Mouse (Mus musculus) forebrain, embryonic 14.5 days (tissue): ENCODE results near the gene Mief1. TPM values are rescaled to one million over a fixed set of nuclear protein-coding genes. Genes with fewer than 3 reads are reported as not detected.

Experiments
- ATAC-seq: fragments of 200-750 bp; cut with Nextera tagmentation; 2 replicates; pipeline ENCODE4 v1.8.0; 2017; ENCODE audit warnings: mild to moderate bottlenecking, moderate library complexity
- DNase-seq: peaks from one replicate; pipeline ENCODE4 v3.0.0-alpha.2; 2015; ENCODE audit warnings: low spot score
- H3K27ac ChIP-seq: fragments of 300-500 bp; sonication (generic); 2 replicates; pipeline ENCODE4 v1.5.1; 2014; ENCODE audit warnings: low read depth, mild to moderate bottlenecking, control low read depth, low read length, moderate library complexity
- H3K27me3 ChIP-seq: fragments of 300-500 bp; sonication (generic); replicated peaks from 2 replicates; pipeline ENCODE4 v1.6.1; 2014; ENCODE audit warnings: low read length, control low read depth, mixed read lengths; ENCODE audit not compliant: control insufficient read depth, insufficient read depth
- H3K36me3 ChIP-seq: fragments of 300-500 bp; sonication (generic); 2 replicates; pipeline ENCODE4 v1.6.1; 2014; ENCODE audit warnings: low read length, control low read depth; ENCODE audit not compliant: control insufficient read depth, insufficient read depth
- H3K4me1 ChIP-seq: fragments of 300-500 bp; sonication (generic); 2 replicates; pipeline ENCODE4 v1.6.1; 2014; ENCODE audit warnings: antibody characterized with exemption, low read length, control low read depth; ENCODE audit not compliant: control insufficient read depth, insufficient read depth
- H3K4me2 ChIP-seq: fragments of 300-500 bp; sonication (generic); 2 replicates; pipeline ENCODE4 v1.6.1; 2014; ENCODE audit warnings: mild to moderate bottlenecking, control low read depth, low read length
- H3K4me3 ChIP-seq: fragments of 300-500 bp; sonication (generic); 2 replicates; pipeline ENCODE4 v1.5.1; 2014; ENCODE audit warnings: low read depth, low read length, control low read depth
- H3K9ac ChIP-seq: fragments of 300-500 bp; sonication (generic); 2 replicates; pipeline ENCODE4 v1.6.1; 2014; ENCODE audit warnings: mild to moderate bottlenecking, low read length, control low read depth, moderate library complexity
- H3K9me3 ChIP-seq: fragments of 300-500 bp; sonication (generic); replicated peaks from 2 replicates; pipeline ENCODE4 v1.6.1; 2016; ENCODE audit warnings: low read length, control low read depth, mixed read lengths; ENCODE audit not compliant: control insufficient read depth
- WGBS: fragments of 180-500 bp; shearing (Covaris S2); extraction: QIAGEN DNeasy Blood & Tissue Kit; methylation state at CpG from one replicate; pipeline ENCODE4 v1.1.7; 2014; 5-methylcytosine and 5-hydroxymethylcytosine counted together
- polyA plus RNA-seq: library from polyadenylated mRNA; unstranded; fragments of >200 nt; fragmentation: Nextera tagmentation; extraction: Ambion mirVana; gene quantifications from 2 replicates; pipeline ENCODE4 v1.2.1, GENCODE M21; 2014

The Mief1 gene
- polyA plus RNA-seq, 1 experiment from 2014 or later, result 28.3 TPM

DNA sequence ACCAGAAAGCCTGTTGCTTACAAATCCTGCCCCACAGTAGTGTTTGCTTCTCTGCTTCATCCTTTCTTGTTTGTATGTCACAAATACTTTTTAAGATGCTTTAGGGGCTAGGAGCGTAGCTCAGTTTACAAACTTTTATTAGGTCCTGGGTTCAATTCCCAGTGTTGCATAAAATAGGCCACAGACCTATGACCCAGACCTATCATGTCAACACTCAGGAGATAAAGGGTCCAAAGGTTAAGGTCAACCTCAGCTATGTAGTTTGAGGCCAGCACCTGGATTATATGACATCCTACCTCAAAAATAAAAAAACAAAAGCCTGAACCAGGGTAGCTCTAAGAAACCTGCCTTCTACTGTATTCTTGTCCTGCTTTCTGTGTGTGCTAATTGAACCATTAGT is 14.8 kb downstream of the Mief1 start:
- H3K9ac ChIP-seq, result no peak overlapping the region
- H3K27me3 ChIP-seq, result no peaks in the 10 kb centered on the region
- 97% methylated on average over 1 of the region's 1 CpGs for WGBS
- H3K4me2 ChIP-seq, result no peak overlapping the region
- H3K27ac ChIP-seq, result no peak overlapping the region
- H3K36me3 ChIP-seq, result peaks cover 75% of the 10 kb centered on the region
- no peaks in the 10 kb centered on the region for H3K9me3 ChIP-seq
- H3K4me3 ChIP-seq, result no peak overlapping the region
- ATAC-seq (no peak), DNase-seq (no peak)
- no peaks in the 10 kb centered on the region for H3K4me1 ChIP-seq

DNA sequence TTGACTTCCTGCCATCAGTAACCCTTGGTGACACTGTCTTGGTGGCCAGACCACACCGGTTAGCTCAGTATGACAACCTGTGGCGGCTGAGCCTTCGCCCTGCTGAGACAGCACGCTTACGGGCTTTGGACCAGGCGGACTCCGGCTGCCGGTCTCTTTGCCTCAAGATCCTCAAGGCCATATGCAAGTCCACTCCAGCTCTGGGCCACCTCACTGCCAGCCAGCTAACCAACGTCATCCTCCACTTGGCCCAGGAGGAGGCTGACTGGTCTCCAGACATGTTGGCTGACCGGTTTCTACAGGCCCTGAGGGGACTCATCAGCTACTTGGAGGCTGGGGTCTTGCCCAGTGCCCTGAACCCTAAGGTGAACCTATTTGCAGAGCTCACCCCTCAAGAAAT is 15.9 kb downstream of the Mief1 start:
- ATAC-seq, result no peak

DNA sequence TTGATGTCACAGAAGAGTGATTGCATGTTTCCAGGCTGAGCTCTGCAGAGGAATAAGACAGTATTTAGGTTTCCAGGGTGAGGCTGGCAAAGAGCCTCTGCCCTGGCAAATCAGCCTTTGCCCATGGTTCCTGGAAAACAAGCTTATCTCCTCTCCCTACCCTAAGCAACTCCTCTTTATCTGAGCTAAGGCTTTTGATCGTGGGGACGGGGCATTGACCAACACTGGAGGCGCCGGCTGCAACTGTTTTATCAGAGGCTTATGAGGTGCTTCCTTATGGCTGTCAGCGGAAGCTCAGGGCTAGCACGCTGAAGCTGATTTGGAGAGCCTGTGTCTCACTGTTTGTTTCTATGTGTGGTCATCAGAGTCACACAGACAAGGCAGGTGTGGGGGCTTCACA is 16.8 kb downstream of the Mief1 start:
- DNase-seq (no peak), ATAC-seq (no peak)
- WGBS, result 95% methylated on average over 6 of the region's 6 CpGs
- Histone ChIP-seq H3K36me3 (peaks cover 63% of the 10 kb centered on the region), H3K9me3 (no peaks in the 10 kb centered on the region), H3K9ac (no peak overlapping the region), H3K4me2 (no peak overlapping the region), H3K27ac (no peak overlapping the region), H3K27me3 (no peaks in the 10 kb centered on the region), H3K4me1 (peaks cover 7% of the 10 kb centered on the region), H3K4me3 (no peak overlapping the region)

More for the DNA sequence above, 15.9 kb downstream of the Mief1 start:
- no peak overlapping the region for H3K27ac ChIP-seq
- H3K4me3 ChIP-seq, result no peak overlapping the region
- H3K27me3 ChIP-seq, result no peaks in the 10 kb centered on the region
- peaks cover 68% of the 10 kb centered on the region for H3K36me3 ChIP-seq
- 94% methylated on average over 10 of the region's 10 CpGs for WGBS
- no peak overlapping the region for H3K4me2 ChIP-seq
- DNase-seq, result no peak
- H3K9me3 ChIP-seq, result no peaks in the 10 kb centered on the region
- no peak overlapping the region for H3K9ac ChIP-seq
- H3K4me1 ChIP-seq, result peaks cover 7% of the 10 kb centered on the region

DNA sequence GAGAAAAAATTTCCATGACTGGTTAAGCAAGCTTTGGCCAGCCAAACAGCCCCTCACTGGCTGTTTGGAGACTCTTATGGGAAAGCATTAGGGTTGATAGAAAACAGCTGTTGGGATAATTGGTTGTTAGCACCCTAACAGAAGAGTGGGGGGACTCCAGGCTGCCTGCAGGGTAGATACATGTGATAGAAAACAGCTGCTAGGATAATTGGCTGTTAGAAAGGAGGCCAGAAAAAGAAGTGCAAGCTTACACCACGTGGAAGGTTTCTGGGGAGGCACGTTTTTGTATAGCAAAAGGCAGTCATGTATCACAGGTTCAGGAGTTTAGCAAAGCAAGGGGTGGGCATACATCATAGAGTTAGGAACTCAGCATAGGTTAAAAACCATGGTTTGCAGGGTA is 19.7 kb downstream of the Mief1 start:
- H3K36me3 ChIP-seq, result peaks cover 59% of the 10 kb centered on the region
- H3K27me3 ChIP-seq, result no peaks in the 10 kb centered on the region
- DNase-seq, result no peak
- H3K9ac ChIP-seq, result no peak overlapping the region
- no peak overlapping the region for H3K4me2 ChIP-seq
- no peaks in the 10 kb centered on the region for H3K9me3 ChIP-seq
- H3K4me1 ChIP-seq, result peaks cover 21% of the 10 kb centered on the region
- WGBS, result 27% methylated on average over 2 of the region's 2 CpGs
- H3K27ac ChIP-seq, result no peak overlapping the region
- ATAC-seq, result no peak
- H3K4me3 ChIP-seq, result no peak overlapping the region

DNA sequence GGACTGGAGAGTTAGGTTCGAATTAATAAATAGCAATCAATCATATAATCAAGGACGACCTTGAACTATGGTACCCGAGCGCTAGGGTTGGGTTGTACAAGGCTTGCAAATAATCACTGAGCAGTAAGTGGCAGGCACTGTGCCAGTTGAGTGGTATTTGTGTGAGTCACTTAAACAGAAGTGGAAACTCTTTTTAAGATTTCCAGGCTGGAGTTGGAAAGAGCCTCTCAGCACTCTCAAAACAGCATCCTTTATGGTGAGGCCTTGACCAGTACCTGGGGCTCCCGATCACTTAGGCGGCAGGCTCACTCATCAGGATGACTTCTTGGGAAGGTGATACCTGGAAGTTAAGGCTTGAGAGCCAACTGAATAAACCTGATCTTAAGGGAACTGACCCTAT is 20.4 kb downstream of the Mief1 start:
- peak overlapping the region; percentile 100 for H3K9ac ChIP-seq
- 48% methylated on average over 6 of the region's 6 CpGs for WGBS
- no peaks in the 10 kb centered on the region for H3K27me3 ChIP-seq
- peaks cover 57% of the 10 kb centered on the region for H3K36me3 ChIP-seq
- peak overlapping the region; percentile 99 for H3K27ac ChIP-seq
- peak overlapping the region; percentile 100 for H3K4me3 ChIP-seq
- peak overlapping the region; percentile 97 for H3K4me2 ChIP-seq
- H3K4me1 ChIP-seq, result peaks cover 21% of the 10 kb centered on the region
- DNase-seq (no peak), ATAC-seq (no peak)
- H3K9me3 ChIP-seq, result no peaks in the 10 kb centered on the region

DNA sequence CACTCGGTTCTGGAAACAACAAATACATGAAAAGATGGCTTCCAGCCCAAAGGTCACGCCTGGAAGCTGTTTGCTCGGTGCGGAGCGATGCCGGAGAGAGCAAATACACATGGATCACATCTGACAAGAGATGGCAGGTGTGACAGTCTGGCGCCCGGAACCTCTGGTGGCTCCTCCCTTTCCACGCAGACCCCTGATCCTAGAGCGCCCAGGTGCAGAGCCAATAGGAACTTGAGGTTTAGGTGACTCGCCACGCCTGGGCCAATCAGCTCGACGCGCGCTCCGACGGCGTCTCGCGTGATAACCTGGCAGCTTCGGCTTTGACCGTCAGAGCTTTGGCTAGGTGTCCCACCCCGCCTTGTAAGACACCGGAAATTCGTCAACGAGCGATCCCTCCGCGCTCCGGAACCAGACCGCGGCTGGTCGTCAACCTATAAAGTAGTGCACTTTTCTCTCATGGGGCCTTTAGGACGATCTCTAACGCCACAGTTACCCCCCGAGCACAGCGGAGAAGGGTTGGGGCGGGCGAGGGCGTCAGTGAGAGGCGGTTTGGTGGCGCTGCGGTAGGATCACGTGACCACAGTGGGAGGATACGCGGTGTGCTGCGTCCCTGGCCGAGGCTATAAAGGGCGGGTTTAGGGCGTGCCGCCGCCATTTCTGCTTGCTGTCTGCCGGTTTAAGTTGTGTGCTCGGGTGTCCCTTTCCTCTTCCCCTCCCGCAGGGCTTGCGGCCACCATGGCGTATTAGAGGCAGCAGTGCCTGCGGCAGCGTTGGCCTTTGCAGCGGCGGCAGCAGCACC is 21.2 kb downstream of the Mief1 start, which contains the start of gene Atf4:
TSS of gene Atf4 (plus strand) at position 338 of the 799 bp plus-strand sequence.
- H3K9ac ChIP-seq, result peak within 1 kb of the TSS; percentile 100
- H3K4me1 ChIP-seq, result peaks cover 21% of the 10 kb centered on the region
- no peaks in the 10 kb centered on the region for H3K9me3 ChIP-seq
- DNase-seq (peak; percentile 100), ATAC-seq (peak; percentile 97)
- H3K27me3 ChIP-seq, result no peaks in the 10 kb centered on the region
- peak within 1 kb of the TSS; percentile 100 for H3K4me3 ChIP-seq
- peak within 1 kb of the TSS; percentile 99 for H3K27ac ChIP-seq
- peak within 1 kb of the TSS; percentile 97 for H3K4me2 ChIP-seq
- H3K36me3 ChIP-seq, result peaks cover 57% of the 10 kb centered on the region
- WGBS, result under 1% methylated on average over 62 of the region's 62 CpGs

DNA sequence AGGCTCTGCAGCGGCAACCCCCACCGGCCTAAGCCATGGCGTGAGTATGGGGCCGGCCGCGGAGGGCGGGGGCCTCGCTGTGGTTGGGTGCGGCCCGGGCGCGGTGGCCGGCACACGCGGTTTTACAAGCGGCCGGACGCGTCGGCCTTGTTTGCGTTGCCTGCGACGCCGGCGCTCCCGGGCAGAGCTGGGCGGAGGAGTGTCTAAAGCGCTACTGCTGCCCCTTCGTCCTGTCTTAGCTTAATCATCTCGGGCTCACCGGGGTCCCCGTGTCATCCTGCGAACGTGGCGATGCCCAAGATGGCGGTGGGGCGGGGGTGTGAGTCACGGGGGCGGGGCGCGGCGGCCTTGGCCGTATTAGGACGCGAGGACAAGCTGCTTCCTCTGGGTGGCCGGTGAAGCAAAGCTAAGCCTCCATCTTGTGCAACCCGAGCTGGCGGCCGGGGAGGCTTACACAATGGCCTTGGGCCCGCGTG is 21.9 kb downstream of the Mief1 start:
- Histone ChIP-seq H3K4me2 (peak overlapping the region; percentile 97), H3K27ac (peak overlapping the region; percentile 99), H3K9me3 (no peaks in the 10 kb centered on the region), H3K27me3 (no peaks in the 10 kb centered on the region), H3K9ac (peak overlapping the region; percentile 100), H3K36me3 (peaks cover 53% of the 10 kb centered on the region), H3K4me1 (peaks cover 21% of the 10 kb centered on the region), H3K4me3 (peak overlapping the region; percentile 100)
- peak; percentile 9 for ATAC-seq
- peak; percentile 77 for DNase-seq
- WGBS, result 0% methylated on average over 37 of the region's 51 CpGs

DNA sequence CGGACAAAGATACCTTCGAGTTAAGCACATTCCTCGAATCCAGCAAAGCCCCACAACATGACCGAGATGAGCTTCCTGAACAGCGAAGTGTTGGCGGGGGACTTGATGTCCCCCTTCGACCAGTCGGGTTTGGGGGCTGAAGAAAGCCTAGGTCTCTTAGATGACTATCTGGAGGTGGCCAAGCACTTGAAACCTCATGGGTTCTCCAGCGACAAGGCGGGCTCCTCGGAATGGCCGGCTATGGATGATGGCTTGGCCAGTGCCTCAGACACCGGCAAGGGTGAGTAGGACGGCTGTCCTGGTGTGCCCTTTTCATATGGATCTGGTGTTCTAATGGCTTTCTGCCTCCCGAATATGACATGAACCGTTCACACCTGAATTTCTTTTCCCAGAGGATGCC is 22.4 kb downstream of the Mief1 start:
- H3K36me3 ChIP-seq, result peaks cover 52% of the 10 kb centered on the region
- H3K27ac ChIP-seq, result peak overlapping the region; percentile 99
- H3K9me3 ChIP-seq, result no peaks in the 10 kb centered on the region
- H3K27me3 ChIP-seq, result no peaks in the 10 kb centered on the region
- peak overlapping the region; percentile 100 for H3K9ac ChIP-seq
- 12% methylated on average over 16 of the region's 16 CpGs for WGBS
- DNase-seq (no peak), ATAC-seq (no peak)
- H3K4me3 ChIP-seq, result peak overlapping the region; percentile 100
- H3K4me2 ChIP-seq, result peak overlapping the region; percentile 97
- peaks cover 21% of the 10 kb centered on the region for H3K4me1 ChIP-seq
